Mouse (Mus musculus) thymus, adult 2 months (tissue): ENCODE measurements around the gene Engase.

Source experiments
- CTCF ChIP-seq: fragments of 200-500 bp; IDR thresholded peaks from 2 replicates; pipeline ENCODE4 v1.5.1; 2012; ENCODE audit warnings: mild to moderate bottlenecking, control low read depth, low read length, moderate library complexity, borderline replicate concordance; ENCODE audit not compliant: control insufficient read depth, poor library complexity, insufficient read depth; ENCODE audit errors: extremely low read depth
- POLR2A ChIP-seq: fragments of 200-500 bp; IDR thresholded peaks from 2 replicates; pipeline ENCODE4 v1.6.1; 2012; ENCODE audit warnings: mild to moderate bottlenecking, low read length, control low read depth, moderate library complexity; ENCODE audit not compliant: control insufficient read depth, poor library complexity, insufficient read depth; ENCODE audit errors: extremely low read depth

DNA sequence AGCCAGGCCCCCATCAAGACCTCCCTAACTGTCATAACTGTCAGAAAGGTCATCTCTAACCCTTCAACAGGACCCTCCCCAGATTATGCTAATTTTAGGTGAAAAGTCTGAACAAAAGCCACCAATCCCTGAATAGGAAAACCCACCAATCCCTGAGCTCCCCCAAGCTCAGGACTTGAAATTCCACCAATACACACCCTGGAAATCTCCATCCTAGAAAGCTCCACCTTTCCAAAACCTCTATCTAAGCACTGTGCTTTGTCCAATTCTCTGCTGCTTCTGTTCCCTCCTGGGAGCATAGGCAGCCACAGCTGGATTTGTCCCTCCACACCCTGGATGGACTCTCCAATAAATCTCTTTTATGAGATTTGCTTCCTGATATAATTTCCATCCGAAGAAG is 3.5 kb upstream of the Engase start:
- TF ChIP-seq CTCF: no peak
- no peak for TF ChIP-seq POLR2A
